Mouse (Mus musculus) thymus, adult 2 months (tissue): ENCODE measurements around the gene Pick1. TPM values are rescaled to one million over a fixed set of nuclear protein-coding genes. Genes with fewer than 3 reads are reported as not detected.
A peak's percentile ranks its signal among the peaks of the same experiment; 100 is the strongest.
"Not testable (repeated sequence)": the region's sequence is repeated elsewhere in the genome, so short reads cannot be mapped to it uniquely, and the experiment has no call there.

ENCODE experiments used
- DNase-seq: peaks from one replicate; pipeline ENCODE4 v3.0.0; 2021
- H3K27ac ChIP-seq: fragments of 200-500 bp; 2 replicates; pipeline ENCODE4 v1.5.1; 2012; ENCODE audit warnings: low read length, control low read depth; ENCODE audit not compliant: control insufficient read depth, insufficient read depth
- H3K27me3 ChIP-seq: fragments of 200-500 bp; 2 replicates; pipeline ENCODE4 v1.6.1; 2012; ENCODE audit warnings: mild to moderate bottlenecking, low read length, moderate library complexity, mixed read lengths; ENCODE audit not compliant: control insufficient read depth, insufficient read depth
- H3K36me3 ChIP-seq: fragments of 200-500 bp; 2 replicates; pipeline ENCODE4 v1.6.1; 2012; ENCODE audit warnings: mild to moderate bottlenecking, low read length, moderate library complexity; ENCODE audit not compliant: control insufficient read depth, insufficient read depth
- H3K4me1 ChIP-seq: fragments of 200-500 bp; replicated peaks from 2 replicates; pipeline ENCODE4 v1.6.1; 2012; ENCODE audit warnings: low read length; ENCODE audit not compliant: control insufficient read depth, insufficient read depth
- H3K4me3 ChIP-seq: fragments of 200-500 bp; 2 replicates; pipeline ENCODE4 v1.5.1; 2012; ENCODE audit warnings: mild to moderate bottlenecking, low read length, control low read depth, moderate library complexity; ENCODE audit not compliant: control insufficient read depth, insufficient read depth
- CTCF ChIP-seq: fragments of 200-500 bp; IDR thresholded peaks from 2 replicates; pipeline ENCODE4 v1.5.1; 2012; ENCODE audit warnings: mild to moderate bottlenecking, control low read depth, low read length, moderate library complexity, borderline replicate concordance; ENCODE audit not compliant: control insufficient read depth, poor library complexity, insufficient read depth; ENCODE audit errors: extremely low read depth
- POLR2A ChIP-seq: fragments of 200-500 bp; IDR thresholded peaks from 2 replicates; pipeline ENCODE4 v1.6.1; 2012; ENCODE audit warnings: mild to moderate bottlenecking, low read length, control low read depth, moderate library complexity; ENCODE audit not compliant: control insufficient read depth, poor library complexity, insufficient read depth; ENCODE audit errors: extremely low read depth
- WGBS: fragments of 180-500 bp; shearing (Covaris S2); methylation state at CpG from one replicate; pipeline ENCODE4 v1.1.7; 2018; 5-methylcytosine and 5-hydroxymethylcytosine counted together
- polyA plus RNA-seq: library from polyadenylated mRNA; depleted of rRNA; stranded (reverse); fragments of >200 nt; gene quantifications from 2 replicates; pipeline ENCODE4 v1.2.3, GENCODE M21; 2012

Pick1 gene
- polyA plus RNA-seq, 1 experiment, result 27.1 TPM

GRCm38 (mm10) chr15:79224685-79225084, 4.3 kb upstream of the Pick1 start:
- DNase-seq, result peak; percentile 85
- TF ChIP-seq POLR2A, result no peak
- TF ChIP-seq CTCF, result peak; percentile 81
- Histone ChIP-seq H3K27ac (no peak overlapping the region), H3K4me1 (peaks cover 4% of the 10 kb centered on the region), H3K27me3 (no peaks in the 10 kb centered on the region; the same call in 1 of the 2 replicates), H3K36me3 (no peaks in the 10 kb centered on the region), H3K4me3 (no peak overlapping the region)
- 13% methylated on average over 5 of the region's 5 CpGs for WGBS

GRCm38 (mm10) chr15:79225780-79226179, 3.2 kb upstream of the Pick1 start:
- DNase-seq, H3K27ac ChIP-seq, H3K36me3 ChIP-seq, H3K4me1 ChIP-seq, H3K27me3 ChIP-seq, H3K4me3 ChIP-seq: not testable (repeated sequence)
- WGBS, result 54% methylated on average over 2 of the region's 2 CpGs

GRCm38 (mm10) chr15:79235268-79235667, 6.3 kb downstream of the Pick1 start:
- Histone ChIP-seq H3K27me3 (no peaks in the 10 kb centered on the region), H3K4me3 (no peak overlapping the region), H3K36me3 (no peaks in the 10 kb centered on the region), H3K4me1 (no peaks in the 10 kb centered on the region), H3K27ac (no peak overlapping the region)
- no peak for TF ChIP-seq CTCF
- TF ChIP-seq POLR2A, result no peak
- 95% methylated on average over 9 of the region's 9 CpGs for WGBS
- no peak for DNase-seq

- no peaks in the 10 kb centered on the region for H3K27me3 ChIP-seq
- TF ChIP-seq CTCF, result no peak
- WGBS, result 94% methylated on average over 6 of the region's 6 CpGs
- H3K27ac ChIP-seq, result no peak overlapping the region
- H3K36me3 ChIP-seq, result no peaks in the 10 kb centered on the region
- H3K4me3 ChIP-seq, result no peak overlapping the region
- DNase-seq, result no peak
- no peaks in the 10 kb centered on the region for H3K4me1 ChIP-seq
Measured at GRCm38 (mm10) chr15:79238036-79238435, 9.1 kb downstream of the Pick1 start.

GRCm38 (mm10) chr15:79242574-79243233, 13.7 kb downstream of the Pick1 start:
- H3K4me1 ChIP-seq, result peaks cover 8% of the 10 kb centered on the region
- no peak overlapping the region for H3K27ac ChIP-seq
- no peaks in the 10 kb centered on the region for H3K36me3 ChIP-seq
- no peaks in the 10 kb centered on the region for H3K27me3 ChIP-seq
- no peak for DNase-seq
- WGBS, result 82% methylated on average over 13 of the region's 13 CpGs
- no peak overlapping the region for H3K4me3 ChIP-seq
- TF ChIP-seq POLR2A (no peak), CTCF (no peak)

GRCm38 (mm10) chr15:79243234-79244042, 14.5 kb downstream of the Pick1 start:
- Histone ChIP-seq H3K27ac (no peak overlapping the region), H3K4me1 (peaks cover 8% of the 10 kb centered on the region), H3K27me3 (no peaks in the 10 kb centered on the region), H3K36me3 (no peaks in the 10 kb centered on the region), H3K4me3 (no peak overlapping the region)
- DNase-seq, result peak; percentile 93
- 18% methylated on average over 10 of the region's 10 CpGs for WGBS
- TF ChIP-seq CTCF, result peak; percentile 100
- no peak for TF ChIP-seq POLR2A

GRCm38 (mm10) chr15:79244071-79244893, 15.3 kb downstream of the Pick1 start:
- no peak overlapping the region for H3K4me3 ChIP-seq
- H3K27ac ChIP-seq, result no peak overlapping the region
- DNase-seq, result no peak
- no peaks in the 10 kb centered on the region for H3K27me3 ChIP-seq
- H3K36me3 ChIP-seq, result no peaks in the 10 kb centered on the region
- WGBS, result 98% methylated on average over 7 of the region's 7 CpGs
- no peak for TF ChIP-seq CTCF
- no peak for TF ChIP-seq POLR2A
- peaks cover 8% of the 10 kb centered on the region for H3K4me1 ChIP-seq
